ENCODE assay signal across 9 mouse cellular contexts in genomic region chr10:75365231-75365633, GRCm38 (mm10). TPM values are rescaled to one million over a fixed set of nuclear protein-coding genes. Genes with fewer than 3 reads are reported as not detected.
DNase-seq lines count a peak whose midpoint lies in the region; ATAC-seq and TF ChIP-seq lines count a peak whose summit lies in the region.
"Had no signal": no experiment of that assay in that cellular context is flagged by ENCODE, and none has a peak within 500 bp of the region (broad histone marks: within the 10 kb centered on the region; RNA-seq: fewer than 3 reads in every experiment).

No protein-coding gene starts in this region.

- no peak for ATAC-seq in cerebellum, adult (ENCODE audit: insufficient number of reproducible peaks, low FRiP score, low TSS enrichment)
- peak; percentile 46; the same call in 1 of the 2 replicates for ATAC-seq in stomach, embryonic 14.5 days (ENCODE audit: insufficient number of reproducible peaks, insufficient read depth, low FRiP score, low read depth)
- ATAC-seq in stomach, postnatal 0 days (ENCODE audit: low FRiP score, low TSS enrichment) = no peak
- no peak for ATAC-seq in limb, embryonic 13.5 days (ENCODE audit: low FRiP score, low read depth)

- no peak overlapping the region; the same call in 1 of the 2 replicates for H3K4me2 ChIP-seq in stomach, embryonic 14.5 days (replicated peaks; ENCODE audit: low read depth, low read length)
- no peak overlapping the region for H3K4me2 ChIP-seq in stomach, postnatal 0 days (replicated peaks; ENCODE audit: low read depth)
- peak overlapping the region; percentile 14; the same call in 1 of the 2 replicates for H3K4me2 ChIP-seq in limb, embryonic 13.5 days (replicated peaks)

- H3K4me1 ChIP-seq in stomach, embryonic 14.5 days (ENCODE audit: control insufficient read depth, insufficient read depth, low read length) = peaks cover 5% of the 10 kb centered on the region; the same call in 1 of the 2 replicates
- H3K4me1 ChIP-seq in stomach, postnatal 0 days (replicated peaks; ENCODE audit: control insufficient read depth, insufficient read depth) = no peaks in the 10 kb centered on the region; the same call in 1 of the 2 replicates
- H3K4me1 ChIP-seq in limb, embryonic 13.5 days = peaks cover 12% of the 10 kb centered on the region

- H3K27ac ChIP-seq in stomach, embryonic 14.5 days (ENCODE audit: low read length) = no peak overlapping the region
- no peak overlapping the region for H3K27ac ChIP-seq in stomach, postnatal 0 days (replicated peaks)
- no peak overlapping the region for H3K27ac ChIP-seq in limb, embryonic 13.5 days

- H3K36me3 ChIP-seq in stomach, embryonic 14.5 days (ENCODE audit: control insufficient read depth, insufficient read depth, low read length) = no peaks in the 10 kb centered on the region
- no peaks in the 10 kb centered on the region for H3K36me3 ChIP-seq in stomach, postnatal 0 days (ENCODE audit: control insufficient read depth, insufficient read depth, low read length)
- H3K36me3 ChIP-seq in limb, embryonic 13.5 days = no peaks in the 10 kb centered on the region
- H3K36me3 ChIP-seq: G1E had no signal

- H3K9ac ChIP-seq in stomach, embryonic 14.5 days (replicated peaks; ENCODE audit: low read depth, low read length) = no peak overlapping the region
- no peak overlapping the region for H3K9ac ChIP-seq in stomach, postnatal 0 days (ENCODE audit: low read length)
- H3K9ac ChIP-seq in limb, embryonic 13.5 days = no peak overlapping the region

- no peaks in the 10 kb centered on the region for H3K9me3 ChIP-seq in stomach, embryonic 14.5 days (ENCODE audit: control insufficient read depth, low read depth, low read length)
- H3K9me3 ChIP-seq in stomach, postnatal 0 days (ENCODE audit: control insufficient read depth, low read length) = no peaks in the 10 kb centered on the region
- no peaks in the 10 kb centered on the region for H3K9me3 ChIP-seq in limb, embryonic 13.5 days
- H3K9me3 ChIP-seq: G1E had no signal

- no peaks in the 10 kb centered on the region for H3K27me3 ChIP-seq in stomach, embryonic 14.5 days (ENCODE audit: control insufficient read depth, insufficient read depth, low read length)
- H3K27me3 ChIP-seq in stomach, postnatal 0 days (ENCODE audit: control insufficient read depth, insufficient read depth, low read length) = no peaks in the 10 kb centered on the region
- no peaks in the 10 kb centered on the region for H3K27me3 ChIP-seq in limb, embryonic 13.5 days

- 45% methylated on average over 6 of the region's 6 CpGs for WGBS in stomach, embryonic 14.5 days
- WGBS in stomach, postnatal 0 days = 51% methylated on average over 6 of the region's 6 CpGs
- 49% methylated on average over 6 of the region's 6 CpGs for WGBS in limb, embryonic 13.5 days

- no peak for TF ChIP-seq CTCF in stomach, postnatal 0 days (IDR thresholded peaks at IDR 0.05; ENCODE audit: low read depth)

- TF ChIP-seq EP300 in stomach, postnatal 0 days (optimal IDR thresholded peaks at IDR 0.05) = no peak

- peak; percentile 7 to 8 for DNase-seq in cerebellum, postnatal 25 days
- no peak for DNase-seq in stomach, postnatal 0 days (ENCODE audit: low spot score)
- peak; percentile 61 for DNase-seq in testis, postnatal 14 days (ENCODE audit: low spot score)
- no peak for DNase-seq in frontal cortex, postnatal 25 days (ENCODE audit: low spot score in 2 of 2)
- DNase-seq in layer of hippocampus, adult 9-11 months = no peak

- no peak overlapping the region; the same call in 1 of the 2 replicates for H3K4me3 ChIP-seq in stomach, embryonic 14.5 days (ENCODE audit: low read depth, low read length)
- no peak overlapping the region for H3K4me3 ChIP-seq in stomach, postnatal 0 days (ENCODE audit: low read depth, low read length)
- peak overlapping the region; percentile 24; the same call in 1 of the 2 replicates for H3K4me3 ChIP-seq in limb, embryonic 13.5 days

RNA-seq across cellular contexts. Expression of gene Upb1, which starts 35.7 kb away (rescaled TPM):
- 0.95 and 2.5 TPM in 2 replicates for polyA plus RNA-seq in stomach, embryonic 14.5 days (2014; fragmentation: Nextera tagmentation; extraction: Ambion mirVana)
- polyA plus RNA-seq in stomach, postnatal 0 days (2015; fragmentation: Nextera tagmentation; extraction: Ambion mirVana) = 3.8 and 5.3 TPM in 2 replicates
- polyA plus RNA-seq in limb, embryonic 13.5 days (2015; fragmentation: Nextera tagmentation; extraction: Ambion mirVana) = 0.57 and 0.67 TPM in 2 replicates
- polyA plus RNA-seq: G1E had no signal

RNA-seq across cellular contexts. Expression of gene Adora2a, which starts 48.6 kb away (rescaled TPM):
- 3.8 and 4.9 TPM in 2 replicates for polyA plus RNA-seq in stomach, embryonic 14.5 days (2014; fragmentation: Nextera tagmentation; extraction: Ambion mirVana)
- 0.82 and 1.3 TPM in 2 replicates for polyA plus RNA-seq in stomach, postnatal 0 days (2015; fragmentation: Nextera tagmentation; extraction: Ambion mirVana)
- polyA plus RNA-seq in limb, embryonic 13.5 days (2015; fragmentation: Nextera tagmentation; extraction: Ambion mirVana) = 2.2 and 2.6 TPM in 2 replicates

Comparison
In these comparisons a context has a peak if more than half of its experiments do, and no peak if none do; other contexts are left out.
1. DNase-seq: peak in cerebellum, postnatal 25 days (2 of 2) and testis, postnatal 14 days (single experiment); none in stomach, postnatal 0 days (single experiment), frontal cortex, postnatal 25 days (0 of 2) and layer of hippocampus, adult 9-11 months (single experiment).